In the genomic region with DNA sequence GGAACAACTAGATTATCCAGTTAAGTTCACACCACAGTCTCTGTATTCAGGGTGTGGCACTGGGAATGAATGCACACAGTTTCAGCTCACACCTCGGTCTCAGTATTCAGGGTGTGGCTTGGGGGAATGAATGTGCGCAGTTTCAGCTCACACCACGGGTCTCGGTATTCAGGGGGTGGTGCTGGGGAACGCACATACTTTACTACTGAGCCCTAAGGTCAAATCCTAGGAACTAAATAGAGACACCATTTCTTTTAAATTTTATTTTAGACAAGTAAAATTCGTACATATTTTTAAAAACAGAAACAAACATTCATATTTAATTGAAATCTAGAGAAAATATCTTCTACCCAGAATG, we compare ENCODE assay signal across 8 mouse cellular contexts. TPM values are rescaled to one million over a fixed set of nuclear protein-coding genes. Genes with fewer than 3 reads are reported as not detected.
DNase-seq lines count a peak whose midpoint lies in the region; ATAC-seq and TF ChIP-seq lines count a peak whose summit lies in the region.

No protein-coding gene starts in this region.

- H3K9me3 ChIP-seq in kidney, embryonic 14.5 days (ENCODE audit: control insufficient read depth, low read length), result no peaks in the 10 kb centered on the region
- H3K9me3 ChIP-seq in hindbrain, embryonic 15.5 days, result no peaks in the 10 kb centered on the region
- H3K9me3 ChIP-seq in midbrain, embryonic 16.5 days (replicated peaks; ENCODE audit: control insufficient read depth, low read length, poor library complexity, severe bottlenecking), result no peaks in the 10 kb centered on the region

- 0 out of 2 replicates have a peak, but pooled peaks have one; percentile 3 for ATAC-seq in kidney, embryonic 14.5 days (ENCODE audit: low FRiP score, low TSS enrichment)
- ATAC-seq in hindbrain, embryonic 15.5 days (ENCODE audit: low FRiP score, low read depth), result no peak
- ATAC-seq in midbrain, embryonic 16.5 days, result no peak

- no peak overlapping the region for H3K4me3 ChIP-seq in kidney, embryonic 14.5 days (ENCODE audit: low read length)
- H3K4me3 ChIP-seq in hindbrain, embryonic 15.5 days, result no peak overlapping the region
- H3K4me3 ChIP-seq in midbrain, embryonic 16.5 days (ENCODE audit: low read depth, low read length), result no peak overlapping the region
- no peak overlapping the region for H3K4me3 ChIP-seq in lung, adult 2 months (replicated peaks; ENCODE audit: extremely low read depth, low read depth, low read length)

- no peak overlapping the region for H3K27ac ChIP-seq in kidney, embryonic 14.5 days (ENCODE audit: low read depth, low read length)
- H3K27ac ChIP-seq in hindbrain, embryonic 15.5 days (replicated peaks), result peak overlapping the region; percentile 52
- peak overlapping the region; percentile 8; the same call in 1 of the 2 replicates for H3K27ac ChIP-seq in midbrain, embryonic 16.5 days (ENCODE audit: low read length)

- 62% methylated on average over 6 of the region's 6 CpGs for WGBS in kidney, embryonic 14.5 days
- 31% methylated on average over 6 of the region's 6 CpGs for WGBS in hindbrain, embryonic 15.5 days
- WGBS in midbrain, embryonic 16.5 days, result 46% methylated on average over 6 of the region's 6 CpGs
- WGBS in lung, adult 2 months, result 30% methylated on average over 6 of the region's 6 CpGs

- no peak for TF ChIP-seq CTCF in lung, adult 2 months (IDR thresholded peaks at IDR 0.05; ENCODE audit: insufficient read depth, low read length)

- no peak for TF ChIP-seq POLR2A in lung, adult 2 months (IDR thresholded peaks at IDR 0.05; ENCODE audit: borderline replicate concordance, extremely low read depth, low read depth, low read length)

- H3K4me1 ChIP-seq in kidney, embryonic 14.5 days (ENCODE audit: control insufficient read depth, insufficient read depth, low read length), result peaks cover 52% of the 10 kb centered on the region
- H3K4me1 ChIP-seq in hindbrain, embryonic 15.5 days (replicated peaks), result peaks cover 86% of the 10 kb centered on the region
- peaks cover 61% of the 10 kb centered on the region for H3K4me1 ChIP-seq in midbrain, embryonic 16.5 days (ENCODE audit: control insufficient read depth, insufficient read depth, low read length)
- peaks cover 43% of the 10 kb centered on the region for H3K4me1 ChIP-seq in lung, adult 2 months (ENCODE audit: control insufficient read depth, insufficient read depth, low read length)

- H3K4me2 ChIP-seq in kidney, embryonic 14.5 days (replicated peaks; ENCODE audit: low read depth, low read length), result no peak overlapping the region
- peak overlapping the region; percentile 29 for H3K4me2 ChIP-seq in hindbrain, embryonic 15.5 days
- H3K4me2 ChIP-seq in midbrain, embryonic 16.5 days (ENCODE audit: low read length), result peak overlapping the region; percentile 4; the same call in 1 of the 2 replicates

- H3K9ac ChIP-seq in kidney, embryonic 14.5 days (ENCODE audit: low read depth, low read length), result no peak overlapping the region
- no peak overlapping the region for H3K9ac ChIP-seq in hindbrain, embryonic 15.5 days
- H3K9ac ChIP-seq in midbrain, embryonic 16.5 days (ENCODE audit: low read depth, low read length), result no peak overlapping the region

- no peaks in the 10 kb centered on the region for H3K27me3 ChIP-seq in kidney, embryonic 14.5 days (ENCODE audit: control insufficient read depth, insufficient read depth, low read length)
- no peaks in the 10 kb centered on the region for H3K27me3 ChIP-seq in hindbrain, embryonic 15.5 days
- no peaks in the 10 kb centered on the region for H3K27me3 ChIP-seq in midbrain, embryonic 16.5 days (ENCODE audit: control insufficient read depth, insufficient read depth, low read depth, low read length)

- H3K36me3 ChIP-seq in kidney, embryonic 14.5 days (ENCODE audit: control insufficient read depth, insufficient read depth, low read length), result peaks cover 5% of the 10 kb centered on the region; the same call in 1 of the 2 replicates
- H3K36me3 ChIP-seq in hindbrain, embryonic 15.5 days, result no peaks in the 10 kb centered on the region
- no peaks in the 10 kb centered on the region for H3K36me3 ChIP-seq in midbrain, embryonic 16.5 days (ENCODE audit: control insufficient read depth, insufficient read depth, low read length)

- no peak for DNase-seq in kidney, postnatal 25 days
- peak; percentile 83 for DNase-seq in ZHBTc4 (ENCODE audit: low read depth, low spot score)
- no peak for DNase-seq in urinary bladder, postnatal 4 days (ENCODE audit: low spot score in 2 of 2)
- no peak for DNase-seq in ovary, postnatal 14 days (ENCODE audit: low spot score)
- DNase-seq in lung, adult 2 months, result no peak

RNA-seq across cellular contexts. Expression of a gene that starts 18.0 kb away (rescaled TPM):
- polyA plus RNA-seq in kidney, embryonic 14.5 days (2014; fragmentation: Nextera tagmentation; extraction: Ambion mirVana), result 76.5 and 81.6 TPM in 2 replicates
- 146 and 152 TPM in 2 replicates for polyA plus RNA-seq in hindbrain, embryonic 15.5 days (2015; fragmentation: Nextera tagmentation; extraction: Ambion mirVana)
- 162 and 178 TPM in 2 replicates for polyA plus RNA-seq in midbrain, embryonic 16.5 days (2015; fragmentation: Nextera tagmentation; extraction: Ambion mirVana)
- polyA plus RNA-seq in lung, adult 2 months (2012; rRNA removed), result 22.2 and 22.9 TPM in 2 replicates
